Mouse (Mus musculus) liver, adult 2 months (tissue): ENCODE measurements around the gene Dram1. TPM values are rescaled to one million over a fixed set of nuclear protein-coding genes. Genes with fewer than 3 reads are reported as not detected.

Experiments
- DNase-seq: peaks from one replicate; pipeline ENCODE4 v3.0.0-alpha.2; 2011; ENCODE audit warnings: low read depth, low spot score; ENCODE audit errors: extremely low read depth
- H3K27ac ChIP-seq: fragments of 200-500 bp; replicated peaks from 2 replicates; pipeline ENCODE4 v1.5.1; 2012; ENCODE audit warnings: low read depth, mild to moderate bottlenecking, control low read depth, inconsistent platforms, low read length; ENCODE audit not compliant: insufficient read depth
- H3K27me3 ChIP-seq: fragments of 200-500 bp; 2 replicates; pipeline ENCODE4 v1.6.1; 2012; ENCODE audit warnings: mild to moderate bottlenecking, moderate library complexity, low read length, inconsistent platforms; ENCODE audit not compliant: control insufficient read depth, insufficient read depth
- H3K36me3 ChIP-seq: fragments of 200-500 bp; 2 replicates; pipeline ENCODE4 v1.6.1; 2012; ENCODE audit warnings: low read length, inconsistent platforms; ENCODE audit not compliant: control insufficient read depth, insufficient read depth
- H3K4me1 ChIP-seq: fragments of 200-500 bp; 2 replicates; pipeline ENCODE4 v1.6.1; 2011; ENCODE audit warnings: low read length; ENCODE audit not compliant: control insufficient read depth, insufficient read depth
- H3K4me3 ChIP-seq: fragments of 200-500 bp; 2 replicates; pipeline ENCODE4 v1.5.1; 2011; ENCODE audit warnings: low read depth, mild to moderate bottlenecking, control low read depth, low read length, moderate library complexity; ENCODE audit not compliant: insufficient read depth
- H3K79me2 ChIP-seq: fragments of 200-500 bp; 2 replicates; pipeline ENCODE4 v1.6.1; 2012; ENCODE audit warnings: inconsistent platforms, mild to moderate bottlenecking, low read length, moderate library complexity; ENCODE audit not compliant: control insufficient read depth, insufficient read depth
- H3K9ac ChIP-seq: fragments of 200-500 bp; 2 replicates; pipeline ENCODE4 v1.6.1; 2012; ENCODE audit warnings: low read depth, mild to moderate bottlenecking, control low read depth, inconsistent platforms, low read length
- CTCF ChIP-seq: fragments of 200-500 bp; IDR thresholded peaks from 2 replicates; pipeline ENCODE4 v1.5.1; 2011; ENCODE audit warnings: low read depth, low read length, control low read depth
- POLR2A ChIP-seq: fragments of 200-500 bp; IDR thresholded peaks from 2 replicates; pipeline ENCODE4 v1.6.1; 2011; ENCODE audit warnings: low read length, control low read depth; ENCODE audit not compliant: insufficient read depth; ENCODE audit errors: extremely low read depth
- WGBS: fragments of 180-500 bp; shearing (Covaris S2); methylation state at CpG from one replicate; pipeline ENCODE4 v1.1.7; 2018; 5-methylcytosine and 5-hydroxymethylcytosine counted together
- polyA plus RNA-seq: library from polyadenylated mRNA; depleted of rRNA; stranded (reverse); fragments of >200 nt; gene quantifications from 2 replicates; pipeline ENCODE4 v1.2.3, GENCODE M21; 2012
- total RNA-seq: library from RNA; depleted of rRNA; stranded (reverse); fragments of >200 nt; gene quantifications from 2 replicates; pipeline ENCODE4 v1.2.3, GENCODE M21; 2014

Dram1 gene
- total and polyA plus RNA-seq, 2 experiments = 0.46 to 0.60 TPM

- no peak for TF ChIP-seq CTCF
- TF ChIP-seq POLR2A = no peak
- 77% methylated on average over 3 of the region's 3 CpGs for WGBS
- no peak overlapping the region for H3K27ac ChIP-seq
Measured at GRCm38 (mm10) chr10:88364221-88364620, 14.7 kb downstream of the Dram1 start.

GRCm38 (mm10) chr10:88362218-88362617, 16.7 kb downstream of the Dram1 start:
- Histone ChIP-seq H3K27me3 (no peaks in the 10 kb centered on the region), H3K27ac (no peak overlapping the region), H3K4me3 (no peak overlapping the region), H3K4me1 (no peaks in the 10 kb centered on the region), H3K79me2 (no peaks in the 10 kb centered on the region), H3K36me3 (no peaks in the 10 kb centered on the region), H3K9ac (no peak overlapping the region)
- WGBS = 68% methylated on average over 1 of the region's 1 CpGs
- TF ChIP-seq CTCF (no peak), POLR2A (no peak)
- DNase-seq = no peak

More at GRCm38 (mm10) chr10:88364221-88364620, 14.7 kb downstream of the Dram1 start:
- Histone ChIP-seq H3K27me3 (no peaks in the 10 kb centered on the region), H3K36me3 (no peaks in the 10 kb centered on the region), H3K79me2 (no peaks in the 10 kb centered on the region), H3K9ac (no peak overlapping the region), H3K4me3 (no peak overlapping the region), H3K4me1 (no peaks in the 10 kb centered on the region)
- DNase-seq = no peak

GRCm38 (mm10) chr10:88356983-88357559, 21.8 kb downstream of the Dram1 start:
- Histone ChIP-seq H3K4me1 (peaks cover 3% of the 10 kb centered on the region; the same call in 1 of the 2 replicates), H3K79me2 (no peaks in the 10 kb centered on the region), H3K27me3 (no peaks in the 10 kb centered on the region), H3K4me3 (peak overlapping the region; percentile 73), H3K36me3 (no peaks in the 10 kb centered on the region), H3K9ac (peak overlapping the region; percentile 72), H3K27ac (no peak overlapping the region)
- under 1% methylated on average over 45 of the region's 47 CpGs for WGBS
- TF ChIP-seq CTCF (no peak), POLR2A (no peak)
- peak; percentile 53 for DNase-seq

GRCm38 (mm10) chr10:88356114-88356982, 22.5 kb downstream of the Dram1 start:
- Histone ChIP-seq H3K4me3 (peak overlapping the region; percentile 73), H3K9ac (peak overlapping the region; percentile 72), H3K79me2 (no peaks in the 10 kb centered on the region), H3K4me1 (peaks cover 3% of the 10 kb centered on the region; the same call in 1 of the 2 replicates), H3K27me3 (no peaks in the 10 kb centered on the region), H3K27ac (no peak overlapping the region), H3K36me3 (no peaks in the 10 kb centered on the region)
- 16% methylated on average over 21 of the region's 21 CpGs for WGBS
- TF ChIP-seq CTCF (no peak), POLR2A (no peak)
- DNase-seq = no peak

GRCm38 (mm10) chr10:88354599-88354998, 24.3 kb downstream of the Dram1 start:
- 46% methylated on average over 5 of the region's 5 CpGs for WGBS
- TF ChIP-seq POLR2A (no peak), CTCF (no peak)

GRCm38 (mm10) chr10:88352549-88352948, 26.3 kb downstream of the Dram1 start:
- H3K27me3 ChIP-seq = no peaks in the 10 kb centered on the region
- WGBS = 57% methylated on average over 2 of the region's 2 CpGs
- TF ChIP-seq POLR2A = no peak
- no peak for TF ChIP-seq CTCF
- H3K36me3 ChIP-seq = no peaks in the 10 kb centered on the region
- DNase-seq = no peak
- H3K9ac ChIP-seq = no peak overlapping the region
- no peaks in the 10 kb centered on the region for H3K79me2 ChIP-seq
- peaks cover 3% of the 10 kb centered on the region; the same call in 1 of the 2 replicates for H3K4me1 ChIP-seq
- no peak overlapping the region for H3K27ac ChIP-seq
- H3K4me3 ChIP-seq = no peak overlapping the region

More at GRCm38 (mm10) chr10:88354599-88354998, 24.3 kb downstream of the Dram1 start:
- Histone ChIP-seq H3K27ac (no peak overlapping the region), H3K79me2 (no peaks in the 10 kb centered on the region), H3K4me3 (no peak overlapping the region), H3K9ac (no peak overlapping the region), H3K27me3 (no peaks in the 10 kb centered on the region), H3K4me1 (peaks cover 3% of the 10 kb centered on the region; the same call in 1 of the 2 replicates), H3K36me3 (no peaks in the 10 kb centered on the region)
- no peak for DNase-seq
